Mouse (Mus musculus) liver, embryonic 14.5 days (tissue): ENCODE data around the gene P2ry1. TPM values are rescaled to one million over a fixed set of nuclear protein-coding genes. Genes with fewer than 3 reads are reported as not detected.

Experiments used
- ATAC-seq: fragments of 200-750 bp; cut with Nextera tagmentation; 2 replicates; pipeline ENCODE4 v1.8.0; 2017; ENCODE audit warnings: moderate number of reproducible peaks, mild to moderate bottlenecking, moderate library complexity; ENCODE audit not compliant: insufficient read depth
- DNase-seq, 3 experiments: peaks; one replicate each; pipeline ENCODE4 v3.0.0-alpha.2; 2012 to 2013; ENCODE audit warnings: low read depth in 3 of 3, low spot score in 3 of 3
- H3K27ac ChIP-seq: fragments of 300-500 bp; sonication (generic); 2 replicates; pipeline ENCODE4 v1.5.1; 2014; ENCODE audit warnings: moderate library complexity, mild to moderate bottlenecking, control low read depth, inconsistent platforms
- H3K27me3 ChIP-seq: fragments of 300-500 bp; sonication (generic); 2 replicates; pipeline ENCODE4 v1.6.1; 2014; ENCODE audit warnings: mild to moderate bottlenecking, low read length, moderate library complexity; ENCODE audit not compliant: control insufficient read depth, insufficient read depth
- H3K36me3 ChIP-seq: fragments of 300-500 bp; sonication (generic); replicated peaks from 2 replicates; pipeline ENCODE4 v1.6.1; 2014; ENCODE audit warnings: low read depth; ENCODE audit not compliant: control insufficient read depth, insufficient read depth
- H3K4me1 ChIP-seq, 2 experiments: fragments of 200-500 bp in 1 of 2; fragments of 300-500 bp in 1 of 2; sonication (generic) in 1 of 2; replicated peaks; 2 replicates each; pipeline ENCODE4 v1.6.1; 2012 to 2014; ENCODE audit warnings: antibody characterized with exemption in 1 of 2, inconsistent platforms in 1 of 2, low read length in 1 of 2; ENCODE audit not compliant: control insufficient read depth in 2 of 2, insufficient read depth in 2 of 2
- H3K4me2 ChIP-seq: fragments of 300-500 bp; sonication (generic); 2 replicates; pipeline ENCODE4 v1.6.1; 2014; ENCODE audit warnings: low read depth, mild to moderate bottlenecking, control low read depth, moderate library complexity
- H3K4me3 ChIP-seq, 2 experiments: fragments of 200-500 bp in 1 of 2; fragments of 300-500 bp in 1 of 2; sonication (generic) in 1 of 2; 2 replicates each; pipeline ENCODE4 v1.5.1; 2012 to 2014; ENCODE audit warnings: low read depth in 2 of 2, low read length in 2 of 2, mild to moderate bottlenecking in 2 of 2, control low read depth in 1 of 2, inconsistent platforms in 1 of 2, moderate library complexity in 1 of 2; ENCODE audit not compliant: insufficient read depth in 1 of 2
- H3K9ac ChIP-seq: fragments of 300-500 bp; sonication (generic); replicated peaks from 2 replicates; pipeline ENCODE4 v1.6.1; 2014; ENCODE audit warnings: mild to moderate bottlenecking, control low read depth, moderate library complexity
- H3K9me3 ChIP-seq: fragments of 300-500 bp; sonication (generic); 2 replicates; pipeline ENCODE4 v1.6.1; 2016; ENCODE audit warnings: low read length, mixed read lengths; ENCODE audit not compliant: control insufficient read depth
- CTCF ChIP-seq: IDR thresholded peaks from 2 replicates; pipeline ENCODE4 v1.5.1; 2016; ENCODE audit warnings: antibody characterized with exemption, low read depth, control low read depth
- EP300 ChIP-seq: IDR thresholded peaks from 2 replicates; pipeline ENCODE4 v1.6.1; 2016; ENCODE audit warnings: antibody characterized with exemption, low read depth
- WGBS: fragments of 180-500 bp; shearing (Covaris S2); extraction: QIAGEN DNeasy Blood & Tissue Kit; methylation state at CpG from one replicate; pipeline ENCODE4 v1.1.7; 2014; ENCODE audit not compliant: insufficient replicate concordance; 5-methylcytosine and 5-hydroxymethylcytosine counted together
- polyA plus RNA-seq, 2 experiments: library from polyadenylated mRNA; depleted of rRNA in 1 of 2; stranded (reverse) in 1 of 2; unstranded in 1 of 2; fragments of >200 nt; fragmentation: Nextera tagmentation in 1 of 2; extraction: Ambion mirVana in 1 of 2; gene quantifications; 2 replicates each; pipeline versions ENCODE4 v1.2.1 to v1.2.3; 2012 to 2014

The P2ry1 gene
- polyA plus RNA-seq, 2 experiments, result 3.1 to 3.5 TPM

- no peaks in the 10 kb centered on the region for H3K27me3 ChIP-seq
- DNase-seq (no peak), ATAC-seq (no peak)
- no peak overlapping the region for H3K9ac ChIP-seq
- no peaks in the 10 kb centered on the region for H3K4me1 ChIP-seq
- H3K4me3 ChIP-seq, result no peak overlapping the region
- no peak for TF ChIP-seq EP300
- no peak for TF ChIP-seq CTCF
- no peak overlapping the region for H3K4me2 ChIP-seq
- no peaks in the 10 kb centered on the region for H3K9me3 ChIP-seq
- 62% methylated on average over 1 of the region's 1 CpGs for WGBS
- H3K36me3 ChIP-seq, result no peaks in the 10 kb centered on the region
- no peak overlapping the region for H3K27ac ChIP-seq
Observed at GRCm38 (mm10) chr3:60974944-60975343, 27.7 kb upstream of the P2ry1 start.

- Histone ChIP-seq H3K36me3 (no peaks in the 10 kb centered on the region), H3K4me1 (no peaks in the 10 kb centered on the region), H3K27ac (no peak overlapping the region), H3K9ac (no peak overlapping the region), H3K4me3 (no peak overlapping the region), H3K9me3 (no peaks in the 10 kb centered on the region), H3K27me3 (no peaks in the 10 kb centered on the region), H3K4me2 (no peak overlapping the region)
- DNase-seq, result no peak
- ATAC-seq, result no peak
- WGBS, result 34% methylated on average over 3 of the region's 3 CpGs
- TF ChIP-seq CTCF, result no peak
- TF ChIP-seq EP300, result no peak
Observed at GRCm38 (mm10) chr3:60982109-60982508, 20.5 kb upstream of the P2ry1 start.

GRCm38 (mm10) chr3:60998064-60998463 lies 4.5 kb upstream of the P2ry1 start:
- no peak overlapping the region for H3K4me2 ChIP-seq
- DNase-seq, result no peak
- H3K4me3 ChIP-seq, result no peak overlapping the region
- no peak overlapping the region for H3K9ac ChIP-seq
- H3K27ac ChIP-seq, result no peak overlapping the region
- no peak for TF ChIP-seq EP300
- TF ChIP-seq CTCF, result no peak
- no peaks in the 10 kb centered on the region for H3K36me3 ChIP-seq
- no peak for ATAC-seq
- H3K27me3 ChIP-seq, result no peaks in the 10 kb centered on the region; the same call in 1 of the 2 replicates
- H3K9me3 ChIP-seq, result no peaks in the 10 kb centered on the region
- WGBS, result 70% methylated on average over 3 of the region's 3 CpGs
- peaks cover 0 to 4% of the 10 kb centered on the region in 2 experiments; a peak in 2 of 4 replicates for H3K4me1 ChIP-seq

GRCm38 (mm10) chr3:60999715-61000114 lies 2.9 kb upstream of the P2ry1 start:
- ATAC-seq (no peak), DNase-seq (no peak)
- Histone ChIP-seq H3K9ac (no peak overlapping the region), H3K4me3 (no peak overlapping the region), H3K36me3 (no peaks in the 10 kb centered on the region), H3K4me1 (peaks cover 2 to 4% of the 10 kb centered on the region in 2 experiments; a peak in 3 of 4 replicates), H3K27ac (no peak overlapping the region), H3K9me3 (no peaks in the 10 kb centered on the region), H3K27me3 (peaks cover 9% of the 10 kb centered on the region), H3K4me2 (no peak overlapping the region)
- TF ChIP-seq CTCF (no peak), EP300 (no peak)

GRCm38 (mm10) chr3:61000747-61001146 lies 1.8 kb upstream of the P2ry1 start:
- TF ChIP-seq CTCF (no peak), EP300 (no peak)
- WGBS, result 47% methylated on average over 4 of the region's 4 CpGs

More at GRCm38 (mm10) chr3:61000747-61001146, 1.8 kb upstream of the P2ry1 start:
- no peak for DNase-seq
- H3K4me3 ChIP-seq, result no peak overlapping the region
- H3K4me2 ChIP-seq, result no peak overlapping the region
- no peak for ATAC-seq
- peaks cover 9% of the 10 kb centered on the region for H3K27me3 ChIP-seq
- no peaks in the 10 kb centered on the region for H3K36me3 ChIP-seq
- H3K9ac ChIP-seq, result no peak overlapping the region
- H3K4me1 ChIP-seq, result peaks cover 2 to 4% of the 10 kb centered on the region in 2 experiments; a peak in 3 of 4 replicates
- H3K9me3 ChIP-seq, result no peaks in the 10 kb centered on the region
- H3K27ac ChIP-seq, result no peak overlapping the region
